Mouse (Mus musculus): Measurements from ENCODE around the gene Disc1.

Disc1 gene

DNA sequence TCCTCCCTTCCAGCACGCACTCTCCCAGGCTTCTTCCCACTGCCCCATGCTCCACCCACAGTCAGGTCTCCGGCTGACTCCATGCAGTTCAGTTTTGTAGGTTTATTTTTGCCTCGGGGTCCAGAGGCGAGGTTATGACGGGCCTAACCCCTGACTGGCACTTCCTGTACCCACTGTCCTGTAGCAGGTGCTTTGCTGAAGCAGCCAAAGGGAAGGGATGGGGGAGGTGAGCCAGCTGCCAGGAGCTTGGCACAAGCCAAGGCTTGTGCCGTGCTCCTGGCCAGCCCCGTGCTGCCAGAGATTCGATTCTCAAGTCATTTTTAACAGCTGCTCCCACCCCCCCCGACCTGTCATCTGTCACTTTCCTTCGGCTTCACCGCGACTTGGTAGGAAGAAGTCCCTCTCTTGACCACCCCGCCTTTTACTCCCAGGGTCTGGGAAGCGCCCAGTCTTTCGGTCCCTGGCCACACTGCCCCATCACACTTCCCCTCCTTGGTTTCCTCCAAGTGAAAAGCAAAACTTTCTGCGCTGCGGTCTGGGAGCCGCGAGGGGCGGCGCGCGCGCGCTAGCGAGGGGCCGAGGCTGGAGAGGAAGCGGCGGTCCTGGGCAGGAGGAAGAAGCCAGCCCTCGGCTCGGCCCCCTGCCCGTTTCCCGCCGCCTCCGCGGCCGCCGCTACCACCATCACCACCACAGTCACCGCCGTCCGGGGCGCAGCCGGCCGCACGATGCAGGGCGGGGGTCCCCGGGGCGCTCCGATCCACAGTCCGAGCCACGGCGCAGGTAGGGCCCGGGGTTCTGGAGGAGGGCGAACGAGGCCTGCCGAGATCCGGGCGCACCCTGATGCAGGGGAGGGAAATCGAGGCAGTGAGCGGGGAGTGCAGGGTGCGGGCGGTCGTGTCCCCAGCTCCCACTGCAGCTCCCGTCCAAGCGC is at the start of gene Disc1:
TSS of gene Disc1 (plus strand) at position 691 of the 931 bp plus-strand sequence.
- in situ Hi-C loops (cut with MboI; ENCODE audit: low pct_unique_long_range_greater_than_20kb in 1 of 2, low sequenced_read_pairs in 2 of 2, unreplicated experiment in 1 of 2), result no loop called here

DNA sequence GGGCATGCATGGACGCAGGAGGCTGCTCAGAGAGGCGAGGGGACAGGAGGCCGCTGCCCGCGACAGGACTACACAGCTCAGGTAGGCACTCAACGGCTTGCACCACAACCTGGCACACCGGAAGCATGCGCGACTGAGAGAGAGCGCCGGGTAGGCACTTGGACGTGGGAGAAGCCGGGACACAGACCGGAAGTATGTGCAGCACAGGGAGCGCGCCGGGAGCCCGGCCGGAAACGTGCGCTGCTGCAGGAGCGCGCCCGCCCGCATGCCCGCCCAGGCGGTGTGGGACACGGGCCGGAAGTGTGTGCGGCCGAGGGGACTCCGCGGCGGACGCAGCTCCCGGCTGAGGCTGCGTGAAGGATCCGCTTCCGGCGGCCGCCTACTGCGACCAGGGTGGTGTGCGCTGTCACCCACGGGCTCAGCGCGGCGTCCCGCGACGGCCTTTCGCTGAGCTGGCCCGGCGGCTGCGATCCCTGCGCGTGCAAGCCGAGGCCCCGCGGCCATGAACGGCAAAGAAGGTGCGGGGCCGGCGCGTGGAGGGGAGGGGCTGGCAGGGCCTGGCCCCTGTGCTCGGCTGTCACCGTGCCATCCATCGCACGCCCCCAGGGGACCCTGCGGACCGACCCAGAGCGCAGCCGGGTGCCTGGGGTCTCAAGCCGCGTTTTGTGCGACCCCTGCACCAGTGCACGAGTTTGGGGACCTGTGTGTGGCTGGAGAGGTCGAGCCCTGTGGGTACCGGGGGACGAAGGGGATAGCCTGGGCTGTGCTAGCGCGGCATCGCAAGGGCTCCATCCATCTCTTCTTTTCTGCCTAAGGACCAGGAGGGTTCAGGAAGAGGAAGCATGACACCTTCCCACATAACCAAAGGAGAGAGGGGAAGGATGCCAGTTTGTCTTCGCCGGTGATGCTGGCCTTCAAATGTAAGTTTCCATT is 41.0 kb upstream of the Disc1 start, which contains the start of gene Tsnax:
TSS of gene Tsnax (plus strand) at position 303 of the 933 bp plus-strand sequence.
- in situ Hi-C loops (cut with MboI; ENCODE audit: low pct_unique_long_range_greater_than_20kb in 1 of 2, low sequenced_read_pairs in 2 of 2, unreplicated experiment in 1 of 2), result no loop called here

DNA sequence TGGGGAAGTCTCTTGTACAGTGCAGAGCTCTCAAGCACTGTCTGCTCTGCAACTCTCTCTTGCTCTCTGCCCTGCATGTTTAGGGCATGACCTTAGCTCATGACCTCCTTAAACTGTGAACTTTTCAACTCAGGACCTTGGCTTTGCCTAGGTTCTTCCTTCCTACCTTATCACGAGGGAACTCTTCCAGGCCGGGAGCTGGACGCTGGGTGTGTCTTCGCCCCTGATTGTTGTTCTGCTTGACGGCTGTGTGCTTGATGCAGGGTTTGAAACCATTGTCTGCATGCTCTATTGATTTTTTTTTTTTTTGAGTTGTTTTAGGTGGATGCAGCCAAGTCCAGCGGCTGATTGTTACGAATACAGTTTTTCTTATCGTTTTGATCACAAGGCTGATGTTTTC is 29.9 kb upstream of the Disc1 start:
- in situ Hi-C loops (cut with MboI; ENCODE audit: low pct_unique_long_range_greater_than_20kb in 1 of 2, low sequenced_read_pairs in 2 of 2, unreplicated experiment in 1 of 2), result no loop called here

DNA sequence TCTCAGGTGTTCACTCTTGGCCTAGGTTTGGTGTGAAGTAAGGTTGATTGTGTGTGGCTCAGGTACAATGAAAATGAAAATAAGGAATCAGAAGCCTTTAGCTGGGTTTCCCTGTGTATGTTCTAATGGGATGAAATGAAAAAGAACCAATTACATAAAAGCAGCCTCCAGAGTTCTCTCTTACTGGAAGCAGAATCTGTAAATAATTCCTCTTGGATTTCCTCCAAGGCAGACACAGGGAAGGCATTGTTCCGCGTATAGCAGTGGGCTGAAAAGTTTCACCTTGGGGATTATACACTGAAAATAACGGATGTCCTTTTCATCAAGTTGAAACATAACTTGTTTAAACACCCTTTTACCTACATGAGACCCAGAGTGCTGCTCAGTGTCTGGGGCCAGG is 26.8 kb upstream of the Disc1 start:
- in situ Hi-C loops (cut with MboI; ENCODE audit: low pct_unique_long_range_greater_than_20kb in 1 of 2, low sequenced_read_pairs in 2 of 2, unreplicated experiment in 1 of 2), result no loop called here

DNA sequence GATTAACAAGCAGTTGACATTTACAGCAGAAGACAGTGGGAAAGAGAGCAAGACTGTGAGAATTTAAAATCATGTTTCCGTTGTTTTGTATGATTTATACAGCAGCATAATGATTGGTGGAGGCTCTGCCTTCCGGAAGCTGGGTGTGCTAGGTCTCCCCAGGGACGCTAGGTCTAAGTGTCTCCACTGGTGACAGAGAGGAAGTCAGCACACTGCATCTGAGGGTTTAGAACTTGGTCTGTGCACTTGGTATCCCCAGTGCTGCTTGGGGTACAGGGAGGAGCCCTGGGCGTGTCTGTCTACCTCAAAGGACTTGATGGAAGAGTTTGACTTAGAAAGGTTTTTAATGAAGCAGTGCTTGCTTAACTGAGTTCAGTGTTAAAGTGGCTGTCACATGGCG is 25.2 kb upstream of the Disc1 start:
- in situ Hi-C loops (cut with MboI; ENCODE audit: low pct_unique_long_range_greater_than_20kb in 1 of 2, low sequenced_read_pairs in 2 of 2, unreplicated experiment in 1 of 2), result no loop called here

DNA sequence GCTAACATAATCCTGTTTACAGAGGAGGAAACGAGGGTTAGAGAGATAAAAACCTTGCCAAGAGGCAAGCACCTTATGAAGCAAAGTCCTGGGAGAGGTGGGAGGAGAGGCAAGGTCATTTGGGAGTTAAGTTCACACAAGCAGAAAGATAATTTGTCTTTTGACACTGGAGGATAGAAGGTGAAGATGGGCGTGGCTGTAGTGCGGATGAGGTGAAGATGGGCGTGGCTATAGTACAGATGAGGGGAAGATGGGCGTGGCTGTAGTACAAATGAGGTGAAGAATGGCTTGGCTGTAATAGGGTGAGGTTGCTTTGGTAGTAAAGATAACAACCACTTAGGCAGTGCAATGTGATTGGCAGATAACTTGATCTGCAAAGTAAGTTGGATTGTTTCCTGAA is 22.7 kb upstream of the Disc1 start:
- in situ Hi-C loops (cut with MboI; ENCODE audit: low pct_unique_long_range_greater_than_20kb in 1 of 2, low sequenced_read_pairs in 2 of 2, unreplicated experiment in 1 of 2), result no loop called here

DNA sequence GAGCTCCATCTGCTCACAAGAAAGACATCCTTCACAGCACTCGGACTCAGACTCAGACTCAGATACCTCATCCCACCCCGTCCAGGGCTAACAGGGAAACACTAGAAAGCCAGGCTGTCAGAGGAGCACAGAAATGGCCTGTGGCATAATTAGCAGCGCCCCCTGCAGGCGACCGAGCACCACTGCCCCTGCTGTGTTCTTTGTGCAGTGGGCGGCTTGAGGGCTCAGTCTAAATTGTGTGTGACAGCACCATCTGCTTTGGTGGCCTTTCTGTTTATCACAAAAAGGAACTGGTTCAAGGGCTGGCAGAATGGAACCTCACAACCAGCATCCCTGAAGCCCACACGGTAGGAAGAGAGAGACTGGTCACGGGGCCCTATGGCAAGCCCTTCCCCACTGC is 19.3 kb upstream of the Disc1 start:
- in situ Hi-C loops (cut with MboI; ENCODE audit: low pct_unique_long_range_greater_than_20kb in 1 of 2, low sequenced_read_pairs in 2 of 2, unreplicated experiment in 1 of 2), result no loop called here

DNA sequence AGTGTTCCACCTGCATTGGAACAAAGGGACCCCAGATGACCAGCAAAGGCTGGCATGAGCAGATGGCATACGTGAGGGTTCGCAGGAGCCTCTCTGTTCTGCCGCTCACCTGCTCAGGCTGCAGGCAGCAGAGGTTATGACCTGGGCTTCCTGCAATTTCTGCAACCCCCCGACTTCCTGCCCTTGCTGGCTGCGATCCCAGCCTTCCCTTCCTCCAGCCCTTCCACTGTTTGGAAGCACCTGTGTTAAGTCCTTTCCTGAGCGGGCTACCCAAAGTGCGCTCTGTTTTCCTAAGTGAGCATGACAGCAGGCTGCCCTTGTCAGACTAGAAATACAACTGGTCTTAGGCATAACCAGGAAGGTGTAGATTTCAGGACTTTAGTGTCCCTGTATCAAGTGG is 16.9 kb upstream of the Disc1 start:
- in situ Hi-C loops (cut with MboI; ENCODE audit: low pct_unique_long_range_greater_than_20kb in 1 of 2, low sequenced_read_pairs in 2 of 2, unreplicated experiment in 1 of 2), result no loop called here

DNA sequence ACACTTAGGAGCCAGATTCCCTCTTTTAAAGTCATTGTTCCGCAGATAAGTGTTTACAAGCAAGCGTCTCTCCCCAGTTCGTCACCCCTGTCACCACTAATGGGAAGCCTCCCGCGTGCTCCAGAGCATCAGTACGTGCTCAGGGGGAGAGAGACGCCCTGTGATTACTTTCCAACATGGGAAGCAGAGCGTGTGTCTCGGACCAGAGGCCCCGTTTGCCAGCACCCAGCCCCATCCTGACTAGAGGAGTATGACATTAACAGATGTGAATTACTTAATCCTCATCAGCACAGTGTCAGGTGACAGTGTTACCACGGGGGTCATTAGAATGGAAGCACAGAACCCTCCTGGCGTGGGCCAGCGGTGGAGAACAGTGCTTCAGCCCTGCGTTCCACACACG is 15.3 kb upstream of the Disc1 start:
- in situ Hi-C loops (cut with MboI; ENCODE audit: low pct_unique_long_range_greater_than_20kb in 1 of 2, low sequenced_read_pairs in 2 of 2, unreplicated experiment in 1 of 2), result no loop called here

DNA sequence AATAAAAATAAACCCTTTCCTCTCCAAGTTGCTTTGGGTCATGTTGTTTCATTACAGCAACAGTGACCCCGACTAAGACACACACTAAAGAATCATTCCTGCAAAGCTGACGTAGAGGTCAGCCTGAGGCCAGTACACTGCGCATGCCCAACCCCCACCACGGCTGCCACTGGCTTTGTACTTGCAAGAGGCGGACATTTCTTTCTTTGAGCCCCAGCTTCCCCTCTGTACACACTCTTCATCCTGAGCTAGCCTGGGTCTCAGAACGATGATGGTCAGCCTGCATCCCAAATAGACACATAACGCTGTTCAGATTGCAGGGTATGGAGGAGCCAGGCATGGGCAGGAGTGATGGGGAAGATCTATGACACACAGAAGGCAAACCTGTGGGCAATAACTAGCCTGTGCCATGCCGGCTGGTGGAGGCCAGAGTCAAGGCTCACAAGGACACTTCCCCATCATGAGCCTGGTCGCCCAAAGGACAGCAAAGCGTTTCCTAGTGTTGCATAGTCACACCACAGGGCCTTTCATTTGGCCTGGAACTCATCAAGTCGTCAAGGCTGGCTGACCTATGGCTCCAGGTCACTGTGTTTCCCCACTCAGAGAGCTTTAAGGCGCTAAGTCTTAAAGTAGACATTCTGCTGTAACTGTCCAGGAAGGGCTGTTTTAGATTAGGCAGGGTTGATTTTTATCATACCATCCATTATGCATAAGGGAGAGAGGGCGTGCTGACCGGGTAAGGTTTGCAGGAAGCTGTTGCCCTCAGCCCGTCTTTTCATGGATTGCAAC is 13.2 kb upstream of the Disc1 start:
- in situ Hi-C loops (cut with MboI; ENCODE audit: low pct_unique_long_range_greater_than_20kb in 1 of 2, low sequenced_read_pairs in 2 of 2, unreplicated experiment in 1 of 2), result no loop called here

DNA sequence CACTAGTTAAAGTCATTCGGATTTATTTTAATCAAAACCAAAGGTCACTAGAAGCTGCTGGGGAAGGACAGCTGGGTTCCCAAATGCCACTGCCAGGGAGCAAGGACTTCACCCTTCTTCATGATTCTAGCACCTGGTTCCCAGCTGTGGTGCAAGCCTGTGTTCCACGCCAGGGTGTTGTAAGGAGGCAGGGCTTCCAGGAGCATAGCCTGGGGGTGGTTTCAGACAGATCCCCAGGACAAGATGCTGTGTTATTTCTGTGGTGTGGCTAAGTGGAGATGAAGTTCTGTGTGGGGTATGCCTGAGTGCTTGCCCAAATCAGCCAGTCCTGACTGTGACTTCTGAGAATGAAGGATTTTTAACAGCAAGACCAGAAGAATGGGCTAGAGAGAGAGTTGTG is 12.5 kb upstream of the Disc1 start:
- in situ Hi-C loops (cut with MboI; ENCODE audit: low pct_unique_long_range_greater_than_20kb in 1 of 2, low sequenced_read_pairs in 2 of 2, unreplicated experiment in 1 of 2), result no loop called here

DNA sequence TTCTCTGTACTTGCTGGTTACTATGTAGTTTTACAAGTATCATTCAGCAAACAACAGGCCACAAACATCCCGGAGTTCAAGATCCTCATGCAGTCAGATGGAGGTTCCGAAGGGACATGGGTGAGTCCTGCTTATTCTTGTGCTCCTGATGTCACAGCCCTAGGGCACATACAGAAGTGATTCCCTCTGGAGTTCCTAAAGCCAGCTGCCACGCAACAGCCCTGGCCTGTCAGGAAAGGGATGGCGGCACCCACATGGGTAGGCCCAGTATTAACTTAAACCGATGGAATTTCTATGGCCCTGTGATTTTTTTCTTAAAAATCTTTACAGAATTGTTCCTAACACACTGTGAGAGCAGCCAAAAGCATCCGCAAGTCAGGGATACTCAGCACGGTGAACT is 10.6 kb upstream of the Disc1 start:
- in situ Hi-C loops (cut with MboI; ENCODE audit: low pct_unique_long_range_greater_than_20kb in 1 of 2, low sequenced_read_pairs in 2 of 2, unreplicated experiment in 1 of 2), result no loop called here

DNA sequence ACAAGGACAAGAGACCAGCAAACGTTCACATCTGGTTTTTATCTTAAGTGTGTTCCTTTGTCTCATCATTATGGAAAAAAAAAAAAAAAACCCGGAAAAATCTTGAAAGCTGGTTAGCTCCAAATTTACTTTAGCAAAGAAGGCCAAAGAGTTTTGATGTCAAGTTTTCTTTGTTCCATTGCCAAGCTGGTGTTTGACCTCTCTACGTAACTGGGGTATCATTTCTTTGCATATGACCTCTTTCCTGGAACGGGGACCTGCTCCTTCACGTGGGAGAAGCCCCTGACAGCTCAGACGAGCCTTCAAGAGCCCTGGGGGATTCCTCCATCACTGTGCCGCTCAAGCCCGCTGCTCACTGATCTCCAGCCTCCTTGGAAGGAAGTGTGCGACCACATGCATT is 10.1 kb upstream of the Disc1 start:
- in situ Hi-C loops (cut with MboI; ENCODE audit: low pct_unique_long_range_greater_than_20kb in 1 of 2, low sequenced_read_pairs in 2 of 2, unreplicated experiment in 1 of 2), result no loop called here

DNA sequence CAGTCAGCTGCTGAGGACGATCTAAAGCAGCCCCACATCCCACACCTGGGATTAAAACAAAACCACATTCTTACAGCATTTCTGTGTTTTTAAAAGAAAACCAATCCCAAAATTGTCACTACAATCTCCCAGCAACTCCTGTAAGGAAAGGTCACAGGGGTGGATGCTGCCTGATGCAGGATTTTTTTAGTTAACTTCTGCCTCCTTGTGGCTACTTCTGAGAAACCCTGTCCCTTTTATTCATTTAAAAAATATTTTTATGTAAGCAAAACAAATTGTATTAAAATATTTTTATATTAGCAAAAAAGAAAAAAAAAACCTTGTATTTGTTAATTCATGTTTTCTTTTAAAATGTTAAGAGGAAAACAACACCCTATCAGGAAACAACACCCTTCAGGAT is 8.2 kb upstream of the Disc1 start:
- in situ Hi-C loops (cut with MboI; ENCODE audit: low pct_unique_long_range_greater_than_20kb in 1 of 2, low sequenced_read_pairs in 2 of 2, unreplicated experiment in 1 of 2), result no loop called here

DNA sequence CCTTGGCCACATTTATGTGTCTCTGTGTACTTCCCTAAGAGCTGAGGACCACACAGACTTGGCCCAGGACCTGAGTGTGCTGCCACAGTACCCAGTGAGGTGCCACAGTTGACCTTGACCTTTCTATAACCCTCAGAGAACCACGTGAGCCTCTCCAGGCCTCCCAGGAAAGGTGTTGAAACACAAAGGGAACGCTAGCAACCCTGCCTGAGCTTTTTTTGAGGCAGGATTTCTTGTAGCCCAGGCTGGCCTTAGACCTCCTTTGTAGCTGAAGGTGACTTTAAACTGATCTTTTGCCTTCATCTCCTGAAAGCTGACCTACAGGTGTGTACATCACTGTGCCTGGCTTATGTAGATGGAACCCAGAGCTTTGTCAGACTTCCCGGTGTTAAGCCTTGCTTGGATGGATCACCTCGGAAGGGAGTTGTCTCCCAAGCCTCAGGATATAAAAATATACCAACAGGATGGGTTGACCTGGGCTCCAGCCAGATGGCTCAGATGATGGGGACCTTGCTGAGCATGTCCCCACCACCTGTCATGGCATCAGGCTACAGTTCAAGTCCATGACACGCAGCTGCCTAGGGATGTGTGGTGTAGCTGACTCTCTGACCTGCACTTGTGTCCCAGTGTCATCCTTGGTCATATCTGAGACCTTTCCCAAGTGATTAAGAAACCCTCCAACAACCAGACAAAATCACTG is 4.8 kb upstream of the Disc1 start:
- in situ Hi-C loops (cut with MboI; ENCODE audit: low pct_unique_long_range_greater_than_20kb in 1 of 2, low sequenced_read_pairs in 2 of 2, unreplicated experiment in 1 of 2), result no loop called here

DNA sequence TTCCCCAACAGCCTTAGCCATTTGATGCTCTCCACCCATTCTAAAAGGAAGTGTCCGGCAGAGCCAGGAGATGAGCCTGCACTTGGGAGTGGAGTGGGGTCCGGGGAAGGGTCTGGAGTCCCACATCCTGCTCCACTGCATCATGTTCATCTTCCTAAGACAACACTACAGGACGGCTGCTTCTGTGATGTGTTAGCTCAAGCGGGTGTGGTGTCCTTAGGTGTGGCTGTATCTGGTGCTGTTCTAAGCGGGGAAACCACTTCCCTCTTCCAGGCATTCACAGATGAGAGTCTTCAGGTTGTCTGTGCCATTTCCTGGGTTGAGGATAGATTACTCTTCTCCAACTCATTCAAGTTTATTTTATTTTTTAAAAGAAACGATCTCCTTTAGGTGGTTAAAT is 4.2 kb upstream of the Disc1 start:
- in situ Hi-C loops (cut with MboI; ENCODE audit: low pct_unique_long_range_greater_than_20kb in 1 of 2, low sequenced_read_pairs in 2 of 2, unreplicated experiment in 1 of 2), result no loop called here

DNA sequence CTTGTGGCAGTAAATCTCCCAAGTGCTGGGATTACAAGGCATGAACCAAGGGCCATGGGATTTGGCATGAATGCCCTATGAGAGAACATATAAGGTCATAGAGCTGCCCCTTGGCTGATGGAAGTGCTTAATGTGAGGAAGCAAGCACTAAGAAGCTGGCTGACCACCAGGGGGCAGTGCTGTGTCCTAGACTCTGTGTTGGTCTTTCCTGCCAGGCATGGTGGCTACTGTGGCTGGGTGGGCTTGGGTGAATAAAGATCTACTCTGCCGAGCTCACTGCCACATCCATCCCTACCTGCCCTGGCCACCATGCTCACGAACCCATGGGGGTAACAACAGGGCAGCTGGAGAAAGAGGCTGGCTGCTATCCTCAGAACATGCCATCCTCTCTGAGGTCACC is 2.0 kb upstream of the Disc1 start:
- in situ Hi-C loops (cut with MboI; ENCODE audit: low pct_unique_long_range_greater_than_20kb in 1 of 2, low sequenced_read_pairs in 2 of 2, unreplicated experiment in 1 of 2), result no loop called here

DNA sequence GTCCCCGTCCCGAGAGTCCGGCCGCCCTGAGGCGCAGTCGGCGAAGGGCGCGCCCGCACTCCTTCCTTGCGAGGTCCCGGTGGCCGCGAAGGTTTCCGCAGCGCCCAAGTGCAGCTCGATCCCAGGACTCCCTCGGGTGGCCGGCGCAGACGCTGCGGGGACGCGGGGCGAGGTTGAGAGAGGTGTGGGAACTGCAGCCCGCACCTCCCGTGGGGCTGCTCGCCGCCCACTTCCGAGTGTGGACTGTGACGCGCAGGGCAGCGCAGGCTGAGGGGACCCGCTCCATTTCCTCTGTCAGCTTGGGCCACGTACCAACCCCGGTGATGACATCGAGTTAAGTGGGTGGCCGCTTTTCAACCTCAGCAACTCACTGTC is 428 bp downstream of the Disc1 start:
- in situ Hi-C loops (cut with MboI; ENCODE audit: low pct_unique_long_range_greater_than_20kb in 1 of 2, low sequenced_read_pairs in 2 of 2, unreplicated experiment in 1 of 2), result no loop called here

Measured in mouse embryonic stem cell (cell line).